Mouse (Mus musculus) frontal cortex, postnatal 36 days (tissue): Measurements from ENCODE around the gene Zfp341.

Source experiments
- DNase-seq, 2 experiments: peaks; one replicate each; pipeline ENCODE4 v3.0.0; 2022; ENCODE audit warnings: low spot score in 2 of 2

The Zfp341 gene

GRCm38 (mm10) chr2:154676653-154677609 is 63.8 kb downstream of the Zfp341 start:
- DNase-seq: peak in 1 of 2 experiments; percentile 19

- DNase-seq: peak; percentile 33 to 43
These were observed 64.6 kb downstream of the Zfp341 start for GRCm38 (mm10) chr2:154677651-154678139.

GRCm38 (mm10) chr2:154678995-154679394 is 65.9 kb downstream of the Zfp341 start:
- DNase-seq: no peak

- DNase-seq: no peak
These were observed 67.2 kb downstream of the Zfp341 start for GRCm38 (mm10) chr2:154680337-154680736.

- DNase-seq: no peak
These were observed 67.8 kb downstream of the Zfp341 start for GRCm38 (mm10) chr2:154680941-154681340.

- no peak for DNase-seq
These were observed 69.6 kb downstream of the Zfp341 start for GRCm38 (mm10) chr2:154682712-154683111.

GRCm38 (mm10) chr2:154684901-154685470 is 71.9 kb downstream of the Zfp341 start:
- DNase-seq: no peak

- DNase-seq: no peak
These were observed 72.7 kb downstream of the Zfp341 start for GRCm38 (mm10) chr2:154685772-154686171.

GRCm38 (mm10) chr2:154686819-154687218 is 73.7 kb downstream of the Zfp341 start:
- no peak for DNase-seq

GRCm38 (mm10) chr2:154689391-154689790 is 76.3 kb downstream of the Zfp341 start:
- DNase-seq: no peak

- DNase-seq: no peak
These were observed 77.9 kb downstream of the Zfp341 start for GRCm38 (mm10) chr2:154690959-154691358.

GRCm38 (mm10) chr2:154693186-154693940 is 80.3 kb downstream of the Zfp341 start:
- DNase-seq: no peak

GRCm38 (mm10) chr2:154693941-154694256 is 80.8 kb downstream of the Zfp341 start:
- no peak for DNase-seq

GRCm38 (mm10) chr2:154695690-154696089 is 82.6 kb downstream of the Zfp341 start:
- DNase-seq: no peak
